Mouse (Mus musculus): ENCODE measurements around the gene 4930412O13Rik. TPM values are rescaled to one million over a fixed set of nuclear protein-coding genes. Genes with fewer than 3 reads are reported as not detected.

The 4930412O13Rik gene
- polyA plus RNA-seq, 1 experiment from 2014 or later = not detected

DNA sequence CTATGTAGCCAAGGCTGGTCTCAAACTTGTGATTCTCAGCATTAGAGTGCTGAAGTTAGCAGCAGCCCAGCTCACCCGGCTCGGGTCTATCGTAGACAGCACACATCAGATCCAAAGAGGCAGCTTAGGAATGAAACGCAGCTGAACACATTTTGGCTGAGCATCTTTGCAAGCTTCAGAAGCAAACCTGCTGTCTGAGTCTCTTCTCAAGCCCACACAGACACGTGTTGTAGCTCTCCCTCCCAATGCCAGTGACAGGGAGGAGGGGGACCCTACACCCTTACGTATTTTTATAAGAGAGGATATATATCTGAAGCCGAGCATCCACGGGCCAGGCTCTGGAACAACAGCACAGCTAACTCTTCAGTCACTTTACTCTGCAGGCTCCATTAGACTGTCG is 36.5 kb downstream of the 4930412O13Rik start:
- H3K9me3 ChIP-seq (replicated peaks) = no peaks in the 10 kb centered on the region
- WGBS (ENCODE audit: insufficient replicate concordance) = 84% methylated on average over 9 of the region's 9 CpGs
- H3K27me3 ChIP-seq = no peaks in the 10 kb centered on the region
- no peak overlapping the region for H3K4me3 ChIP-seq (replicated peaks)
- peaks cover 39% of the 10 kb centered on the region for H3K36me3 ChIP-seq
- H3K4me1 ChIP-seq (replicated peaks) = 0 out of 2 replicates have a peak, but pooled peaks cover 16% of the 10 kb centered on the region
- H3K4me2 ChIP-seq = no peak overlapping the region
- no peak overlapping the region for H3K9ac ChIP-seq
- no peak overlapping the region for H3K27ac ChIP-seq
- no peak for DNase-seq
- ATAC-seq (ENCODE audit: low read depth) = no peak

DNA sequence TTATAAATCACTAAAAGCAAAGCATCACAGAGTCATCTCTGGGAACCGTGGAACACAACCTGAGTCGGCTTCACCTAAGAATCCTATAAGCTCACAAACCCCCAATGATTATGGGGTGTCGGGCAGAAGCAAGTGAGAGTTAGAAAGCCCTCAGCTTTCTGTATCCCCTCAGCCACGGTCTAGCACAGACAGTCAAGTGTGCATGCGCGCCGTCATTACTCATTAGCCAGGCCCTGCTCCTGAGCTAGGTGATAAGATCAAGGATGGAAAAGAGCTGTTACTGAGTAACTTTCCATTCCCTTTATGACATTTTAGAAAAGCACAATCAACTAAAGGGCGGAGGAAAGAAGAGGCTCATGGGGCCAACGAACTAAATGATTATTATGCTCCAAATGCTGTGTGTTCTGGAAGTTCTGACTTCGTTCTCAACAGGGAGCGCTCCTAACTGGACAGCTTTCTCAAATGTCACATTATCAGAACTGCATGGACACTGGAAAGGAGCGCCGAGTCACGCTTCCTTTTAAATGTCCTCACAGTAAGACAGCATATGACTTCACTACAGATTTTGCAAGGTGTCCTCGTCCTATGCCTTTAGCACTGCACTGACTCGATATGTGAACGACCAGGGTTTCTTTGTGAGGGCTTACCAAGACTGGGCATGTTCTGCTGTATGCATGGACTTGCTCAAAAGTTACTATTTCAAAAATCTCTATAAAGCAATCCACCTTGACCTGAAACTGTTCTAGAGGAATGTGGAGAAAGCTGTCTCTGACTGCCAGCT is 37.8 kb downstream of the 4930412O13Rik start:
- no peak for DNase-seq

DNA sequence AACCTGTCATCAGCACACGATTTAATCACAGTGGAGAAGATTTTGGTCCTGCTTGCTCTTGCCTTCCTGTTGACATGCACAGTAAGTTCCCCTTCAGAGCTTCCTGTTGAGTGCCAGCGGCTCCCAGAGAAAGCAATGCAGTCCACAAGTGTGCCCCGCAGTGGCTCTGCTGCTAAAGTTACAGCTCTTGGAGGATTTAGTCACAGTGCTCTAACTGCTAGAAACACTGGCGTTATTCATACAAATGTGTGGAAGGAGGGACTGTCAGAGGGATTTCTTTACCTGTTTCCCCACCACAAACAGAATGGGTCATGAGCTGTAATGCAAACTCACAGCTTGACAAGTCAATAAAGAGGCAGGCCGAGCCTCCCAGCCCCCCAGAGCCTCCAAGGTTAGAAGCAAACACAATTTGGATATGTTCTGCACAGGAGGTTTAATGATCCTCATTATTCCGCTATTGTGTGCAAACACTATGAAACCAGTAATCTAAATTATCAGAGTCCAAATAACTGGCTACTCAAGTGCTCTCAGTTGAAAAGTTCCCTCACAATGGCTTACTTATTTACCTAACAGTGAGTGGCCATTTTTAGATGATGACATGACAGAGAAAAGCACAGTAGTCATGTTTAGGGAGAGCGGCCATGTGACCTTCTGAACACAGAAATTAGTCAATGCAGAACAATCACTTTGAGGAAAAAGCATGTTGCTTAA is 45.3 kb downstream of the 4930412O13Rik start:
- Histone ChIP-seq H3K27me3 (no peaks in the 10 kb centered on the region), H3K4me3 (replicated peaks) (no peak overlapping the region), H3K4me2 (peak overlapping the region; percentile 29; the same call in 1 of the 2 replicates), H3K27ac (peak overlapping the region; percentile 70), H3K36me3 (0 out of 2 replicates have a peak, but pooled peaks cover 12% of the 10 kb centered on the region), H3K9ac (no peak overlapping the region), H3K9me3 (replicated peaks) (no peaks in the 10 kb centered on the region), H3K4me1 (replicated peaks) (0 out of 2 replicates have a peak, but pooled peaks cover 3% of the 10 kb centered on the region)
- DNase-seq (no peak), ATAC-seq (ENCODE audit: low read depth) (no peak)
- WGBS (ENCODE audit: insufficient replicate concordance) = 37% methylated on average over 7 of the region's 7 CpGs

More for the DNA sequence above, 37.8 kb downstream of the 4930412O13Rik start:
- Histone ChIP-seq H3K4me1 (replicated peaks) (0 out of 2 replicates have a peak, but pooled peaks cover 11% of the 10 kb centered on the region), H3K36me3 (peaks cover 45% of the 10 kb centered on the region), H3K4me3 (replicated peaks) (no peak overlapping the region), H3K27me3 (no peaks in the 10 kb centered on the region), H3K9ac (no peak overlapping the region), H3K4me2 (0 out of 2 replicates have a peak overlapping the region, but pooled peaks have one; percentile 4), H3K27ac (peak overlapping the region; percentile 65), H3K9me3 (replicated peaks) (no peaks in the 10 kb centered on the region)
- WGBS (ENCODE audit: insufficient replicate concordance) = 72% methylated on average over 17 of the region's 17 CpGs
- peak; percentile 71 for ATAC-seq (ENCODE audit: low read depth)

DNA sequence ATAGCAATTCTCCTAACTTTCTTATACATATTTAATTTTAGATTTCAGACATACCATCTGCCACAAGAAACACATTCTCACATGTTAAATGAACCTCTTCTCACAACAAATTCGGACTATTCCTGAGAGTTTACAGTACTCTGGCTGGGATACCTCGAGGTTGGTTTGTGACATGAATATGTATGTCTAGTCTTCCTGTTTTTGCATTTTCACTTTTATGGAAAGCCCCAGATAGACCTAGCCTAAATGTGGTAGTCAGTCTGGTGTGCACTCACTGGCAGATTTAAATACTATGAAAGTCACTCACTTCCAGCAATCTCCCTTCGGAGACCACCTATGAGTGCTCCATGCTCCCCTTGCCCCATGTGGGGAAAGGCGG is 45.8 kb downstream of the 4930412O13Rik start:
- DNase-seq = no peak

More for the DNA sequence above, 45.8 kb downstream of the 4930412O13Rik start:
- Histone ChIP-seq H3K27me3 (no peaks in the 10 kb centered on the region), H3K36me3 (0 out of 2 replicates have a peak, but pooled peaks cover 12% of the 10 kb centered on the region), H3K4me1 (replicated peaks) (0 out of 2 replicates have a peak, but pooled peaks cover 3% of the 10 kb centered on the region), H3K9ac (no peak overlapping the region), H3K4me2 (no peak overlapping the region), H3K4me3 (replicated peaks) (no peak overlapping the region), H3K27ac (no peak overlapping the region), H3K9me3 (replicated peaks) (no peaks in the 10 kb centered on the region)
- WGBS (ENCODE audit: insufficient replicate concordance) = 70% methylated on average over 4 of the region's 4 CpGs
- ATAC-seq (ENCODE audit: low read depth) = no peak

Other genes starting within 250 kb of the 4930412O13Rik start
- gene 9230102O04Rik, start 8.3 kb downstream of the 4930412O13Rik start, polyA plus RNA-seq (2015; fragmentation: Nextera tagmentation; extraction: Ambion mirVana) = not detected in 2 replicates
- gene Gata3, start 8.8 kb downstream of the 4930412O13Rik start, polyA plus RNA-seq (2015; fragmentation: Nextera tagmentation; extraction: Ambion mirVana) = 1.5 TPM in 2 replicates
- gene Taf3, start 167.3 kb downstream of the 4930412O13Rik start, polyA plus RNA-seq (2015; fragmentation: Nextera tagmentation; extraction: Ambion mirVana) = 8.0 and 9.4 TPM in 2 replicates
- gene Atp5c1, start 199.3 kb downstream of the 4930412O13Rik start, polyA plus RNA-seq (2015; fragmentation: Nextera tagmentation; extraction: Ambion mirVana) = 409 and 441 TPM in 2 replicates
- 19.6 and 22.1 TPM in 2 replicates for gene Kin, start 199.3 kb downstream of the 4930412O13Rik start, polyA plus RNA-seq (2015; fragmentation: Nextera tagmentation; extraction: Ambion mirVana)